Mouse (Mus musculus): ENCODE measurements around the gene Iltifb.
"Not testable (repeated sequence)": the region's sequence is repeated elsewhere in the genome, so short reads cannot be mapped to it uniquely, and the experiment has no call there.

The Iltifb gene

DNA sequence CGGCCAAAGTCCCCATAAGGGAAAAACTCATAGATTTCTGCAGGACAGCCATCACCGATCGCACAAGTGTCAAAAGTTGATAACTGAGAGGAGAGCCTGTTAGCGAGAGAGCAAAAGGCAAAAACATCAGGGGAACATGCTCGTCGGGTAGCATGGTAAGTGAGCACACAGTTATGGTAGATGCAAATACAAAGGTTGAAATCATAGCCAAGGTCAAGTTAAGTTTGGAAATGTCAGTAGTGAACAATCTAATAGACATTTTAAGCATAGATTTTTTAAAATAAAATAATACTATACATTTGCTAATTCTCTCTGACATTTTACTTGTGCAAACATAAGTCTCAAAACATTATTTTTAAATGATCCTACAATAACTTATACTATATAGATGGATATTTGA lies at the start of gene Iltifb:
Iltifb (minus strand) TSS at position 101 of the 400 bp plus-strand sequence.
- no peak for DNase-seq (ENCODE audit: low read depth)

DNA sequence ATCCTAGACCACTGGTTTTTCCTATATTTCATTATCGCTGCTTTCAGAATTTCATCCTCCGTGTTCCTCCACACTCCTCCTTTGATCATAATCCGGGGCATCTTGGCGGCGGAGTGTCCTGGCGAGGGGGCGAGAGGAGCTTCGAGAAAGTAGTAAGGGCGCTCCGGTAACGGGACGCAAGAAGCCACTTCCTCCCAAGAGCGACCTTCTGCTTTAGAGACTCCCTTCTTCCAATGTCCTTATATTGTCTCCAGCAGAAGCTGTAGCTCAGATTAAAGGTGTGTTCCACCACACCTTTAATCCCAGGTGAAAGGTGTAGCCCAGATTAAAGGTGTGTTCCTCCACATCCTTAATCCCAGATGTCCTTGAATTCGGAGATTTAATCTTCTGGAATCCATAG lies 48.3 kb upstream of the Iltifb start, which contains the start of gene Gm9046:
Gm9046 (minus strand) TSS at position 101 of the 400 bp plus-strand sequence.
- not testable (repeated sequence) for DNase-seq (ENCODE audit: low read depth)

DNA sequence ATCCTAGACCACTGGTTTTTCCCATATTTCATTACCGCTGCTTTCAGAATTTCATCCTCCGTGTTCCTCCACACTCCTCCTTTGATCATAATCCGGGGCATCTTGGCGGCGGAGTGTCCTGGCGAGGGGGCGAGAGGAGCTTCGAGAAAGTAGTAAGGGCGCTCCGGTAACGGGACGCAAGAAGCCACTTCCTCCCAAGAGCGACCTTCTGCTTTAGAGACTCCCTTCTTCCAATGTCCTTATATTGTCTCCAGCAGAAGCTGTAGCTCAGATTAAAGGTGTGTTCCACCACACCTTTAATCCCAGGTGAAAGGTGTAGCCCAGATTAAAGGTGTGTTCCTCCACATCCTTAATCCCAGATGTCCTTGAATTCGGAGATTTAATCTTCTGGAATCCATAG lies 42.9 kb upstream of the Iltifb start, which contains the start of gene Gm9045:
Gm9045 (minus strand) TSS at position 101 of the 400 bp plus-strand sequence.
- not testable (repeated sequence) for DNase-seq (ENCODE audit: low read depth)

DNA sequence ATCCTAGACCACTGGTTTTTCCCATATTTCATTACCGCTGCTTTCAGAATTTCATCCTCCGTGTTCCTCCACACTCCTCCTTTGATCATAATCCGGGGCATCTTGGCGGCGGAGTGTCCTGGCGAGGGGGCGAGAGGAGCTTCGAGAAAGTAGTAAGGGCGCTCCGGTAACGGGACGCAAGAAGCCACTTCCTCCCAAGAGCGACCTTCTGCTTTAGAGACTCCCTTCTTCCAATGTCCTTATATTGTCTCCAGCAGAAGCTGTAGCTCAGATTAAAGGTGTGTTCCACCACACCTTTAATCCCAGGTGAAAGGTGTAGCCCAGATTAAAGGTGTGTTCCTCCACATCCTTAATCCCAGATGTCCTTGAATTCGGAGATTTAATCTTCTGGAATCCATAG lies 37.5 kb upstream of the Iltifb start, which contains the start of gene Gm9044:
Gm9044 (minus strand) TSS at position 101 of the 400 bp plus-strand sequence.
- DNase-seq (ENCODE audit: low read depth), result not testable (repeated sequence)

DNA sequence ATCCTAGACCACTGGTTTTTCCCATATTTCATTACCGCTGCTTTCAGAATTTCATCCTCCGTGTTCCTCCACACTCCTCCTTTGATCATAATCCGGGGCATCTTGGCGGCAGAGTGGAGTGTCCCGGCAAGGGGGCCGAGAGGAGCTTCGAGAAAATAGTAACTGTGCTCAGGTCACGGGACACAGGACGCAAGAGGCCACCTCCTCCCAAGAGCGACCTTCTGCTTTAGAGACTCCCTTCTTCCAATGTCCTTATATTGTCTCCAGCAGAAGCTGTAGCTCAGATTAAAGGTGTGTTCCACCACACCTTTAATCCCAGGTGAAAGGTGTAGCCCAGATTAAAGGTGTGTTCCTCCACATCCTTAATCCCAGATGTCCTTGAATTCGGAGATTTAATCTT lies 32.0 kb upstream of the Iltifb start, which contains the start of gene Gm9040:
Gm9040 (minus strand) TSS at position 101 of the 400 bp plus-strand sequence.
- DNase-seq (ENCODE audit: low read depth), result not testable (repeated sequence)

DNA sequence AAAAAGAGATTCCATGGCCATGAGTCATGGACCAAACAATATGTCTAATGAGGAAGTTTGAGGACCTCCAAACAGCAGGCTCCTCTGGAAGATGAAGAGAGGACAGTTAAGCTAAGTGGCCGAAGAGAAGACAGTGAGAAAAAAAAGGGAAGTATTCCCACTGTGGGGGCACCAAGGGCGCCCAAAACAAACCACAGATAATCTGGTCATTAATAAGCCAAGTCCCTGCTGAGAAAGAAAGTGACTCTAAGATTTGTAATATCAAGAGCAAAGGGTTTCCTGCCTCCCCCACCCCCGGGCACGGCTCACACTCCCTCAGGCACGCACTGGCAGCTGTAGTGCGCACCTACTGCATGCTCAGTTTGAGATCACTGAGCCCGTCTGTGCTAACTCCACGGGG lies 24.2 kb upstream of the Iltifb start:
- DNase-seq (ENCODE audit: low read depth), result peak; percentile 6

DNA sequence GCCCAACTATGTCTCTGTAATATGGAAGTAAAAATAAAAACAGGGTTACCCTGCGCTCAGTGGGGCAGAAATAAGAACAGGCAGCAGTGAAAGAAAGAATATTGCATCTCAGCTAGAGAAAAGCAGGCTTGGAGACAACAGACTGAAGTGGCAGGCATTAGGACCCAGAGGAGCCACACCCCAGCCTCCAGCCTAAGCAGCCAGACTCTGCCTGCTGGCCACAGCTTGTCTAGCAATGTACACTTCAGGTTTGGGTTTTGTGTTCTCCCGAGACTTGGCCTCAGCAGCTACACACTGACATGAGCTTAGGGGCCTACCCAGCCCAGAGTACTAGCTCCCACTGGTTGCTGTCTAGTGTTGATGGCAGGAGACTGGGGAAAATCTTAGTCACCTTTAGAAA lies 7.3 kb upstream of the Iltifb start:
- not testable (repeated sequence) for DNase-seq (ENCODE audit: low read depth)

DNA sequence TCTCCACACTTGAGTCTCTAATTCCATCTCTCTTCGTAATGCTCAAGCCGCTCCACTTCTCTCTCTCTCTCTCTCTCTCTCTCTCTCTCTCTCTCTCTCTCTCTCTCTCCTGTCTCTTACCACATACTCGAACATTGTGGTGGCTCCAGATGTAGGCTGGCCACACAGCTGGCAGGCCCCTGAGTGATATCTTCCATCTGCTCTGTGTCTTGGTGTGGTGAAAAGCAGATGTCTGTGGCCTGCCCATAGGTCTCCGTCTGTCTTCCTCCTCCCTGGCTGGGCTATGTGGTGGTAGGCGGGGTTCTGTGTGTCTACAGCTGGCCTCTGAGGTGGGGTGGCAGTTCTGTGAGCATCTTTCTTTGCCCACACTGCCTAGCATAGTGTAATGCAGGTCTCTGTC lies 11.8 kb downstream of the Iltifb start:
- not testable (repeated sequence) for DNase-seq (ENCODE audit: low read depth)

DNA sequence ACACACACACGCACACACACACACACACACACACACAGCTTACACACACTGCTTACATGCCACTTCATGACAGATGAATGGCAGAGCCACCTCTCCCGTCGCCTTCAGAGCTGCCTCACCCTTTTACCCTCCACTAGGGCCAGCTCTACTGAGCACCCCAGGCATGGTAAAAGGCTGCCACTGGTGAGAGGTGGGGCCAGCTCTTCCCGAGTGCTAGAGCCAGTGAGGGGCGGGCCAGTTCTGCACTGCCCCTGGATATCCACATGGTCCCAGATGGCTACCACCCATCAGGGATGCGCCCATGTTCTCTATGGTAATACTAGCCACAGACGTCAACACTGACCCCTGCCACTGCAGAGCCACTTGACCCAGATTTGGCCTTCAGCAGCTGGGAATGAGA lies 12.3 kb downstream of the Iltifb start:
- not testable (repeated sequence) for DNase-seq (ENCODE audit: low read depth)

DNA sequence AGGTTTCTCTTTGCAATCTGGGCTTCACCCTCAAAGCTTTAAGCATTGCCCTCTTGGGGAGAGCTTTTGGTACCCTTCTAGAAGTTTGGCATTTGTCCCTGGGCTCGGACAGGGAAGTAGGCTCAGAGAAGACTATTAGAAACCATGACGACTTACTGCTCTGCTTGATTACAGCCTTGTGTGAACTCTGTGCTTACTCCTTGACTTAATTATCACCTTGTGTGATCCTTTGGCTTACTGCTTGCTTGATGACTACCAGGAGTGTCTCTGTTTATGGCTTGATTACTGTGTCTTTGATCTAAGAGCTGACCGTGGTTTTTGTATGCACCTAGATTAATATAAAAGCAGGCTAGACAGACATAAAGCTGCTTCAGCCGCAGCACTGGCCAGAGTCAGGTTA lies 16.8 kb downstream of the Iltifb start:
- not testable (repeated sequence) for DNase-seq (ENCODE audit: low read depth)

DNA sequence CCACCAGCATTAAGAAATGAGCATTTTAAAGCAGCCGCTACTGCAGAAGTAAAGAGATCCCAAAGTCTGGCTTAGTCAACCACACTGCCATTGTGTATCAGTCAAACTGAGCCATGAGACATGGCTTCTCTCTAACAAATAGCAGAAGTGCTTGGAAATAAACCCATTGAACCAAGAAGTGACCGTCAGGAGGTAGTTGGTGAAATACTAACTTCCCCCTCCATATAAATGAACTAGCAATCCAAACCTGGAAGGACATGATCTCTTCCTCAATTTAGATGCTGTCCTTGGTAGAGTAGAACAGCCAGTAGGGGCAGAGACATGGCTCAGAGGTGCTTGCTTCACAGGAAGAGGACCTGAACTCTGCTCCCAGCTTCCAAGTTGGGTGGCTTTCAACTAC lies 23.4 kb downstream of the Iltifb start:
- not testable (repeated sequence) for DNase-seq (ENCODE audit: low read depth)

DNA sequence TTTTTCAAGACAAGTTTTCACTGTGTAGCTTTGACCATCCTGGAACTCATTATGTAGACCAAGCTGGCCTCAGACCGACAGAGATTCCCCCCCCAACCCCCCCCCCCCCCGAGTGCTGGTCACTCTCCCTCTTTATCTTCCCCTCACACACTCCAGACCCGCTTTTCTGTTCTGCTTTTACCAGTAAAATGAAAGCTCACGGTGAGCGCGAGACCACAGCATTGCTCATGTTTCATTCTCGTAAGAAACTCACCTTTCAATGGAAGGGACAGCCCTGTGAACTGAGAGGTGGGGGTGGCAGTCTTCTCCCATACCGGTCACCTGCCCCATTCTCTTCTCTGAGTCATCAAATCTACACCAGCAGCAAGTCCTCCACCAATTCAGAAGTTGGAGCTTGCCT lies 26.0 kb downstream of the Iltifb start:
- not testable (repeated sequence) for DNase-seq (ENCODE audit: low read depth)

DNA sequence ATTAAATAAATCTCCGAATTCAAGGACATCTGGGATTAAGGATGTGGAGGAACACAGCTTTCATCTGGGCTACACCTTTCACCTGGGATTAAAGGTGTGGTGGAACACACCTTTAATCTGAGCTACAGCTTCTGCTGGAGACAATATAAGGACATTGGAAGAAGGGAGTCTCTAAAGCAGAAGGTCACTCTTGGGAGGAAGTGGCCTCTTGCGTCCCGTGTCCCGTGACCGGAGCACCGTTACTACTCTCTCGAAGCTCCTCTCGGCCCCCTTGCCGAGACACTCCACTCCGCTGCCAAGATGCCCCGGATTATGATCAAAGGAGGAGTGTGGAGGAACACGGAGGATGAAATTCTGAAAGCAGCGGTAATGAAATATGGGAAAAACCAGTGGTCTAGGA lies 36.5 kb downstream of the Iltifb start, which contains the start of gene Gm32802:
Gm32802 (plus strand) TSS at position 301 of the 400 bp plus-strand sequence.
- not testable (repeated sequence) for DNase-seq (ENCODE audit: low read depth)

DNA sequence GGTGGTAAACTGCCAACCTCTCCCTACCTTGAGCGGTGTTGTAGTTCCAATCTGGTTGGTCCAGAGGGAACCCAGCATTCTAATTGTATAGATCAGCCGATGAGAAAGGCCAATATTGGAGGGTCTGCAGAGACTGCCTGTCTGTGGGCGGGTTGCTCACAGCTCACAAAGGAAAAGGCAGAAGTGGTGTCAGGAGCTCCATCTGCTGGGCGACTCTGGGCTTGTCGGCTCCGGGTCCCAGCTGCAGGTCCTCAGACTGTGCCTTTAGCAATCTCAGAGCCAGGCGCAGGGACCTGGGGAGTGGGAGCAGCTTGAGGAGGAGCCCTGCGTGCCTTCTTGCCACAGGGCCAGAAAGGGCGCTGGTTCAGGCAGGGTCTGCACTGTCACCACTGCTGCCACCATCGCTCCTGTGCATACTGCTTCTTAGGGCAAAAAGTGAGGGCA lies 44.0 kb downstream of the Iltifb start:
- DNase-seq (ENCODE audit: low read depth), result no peak

DNA sequence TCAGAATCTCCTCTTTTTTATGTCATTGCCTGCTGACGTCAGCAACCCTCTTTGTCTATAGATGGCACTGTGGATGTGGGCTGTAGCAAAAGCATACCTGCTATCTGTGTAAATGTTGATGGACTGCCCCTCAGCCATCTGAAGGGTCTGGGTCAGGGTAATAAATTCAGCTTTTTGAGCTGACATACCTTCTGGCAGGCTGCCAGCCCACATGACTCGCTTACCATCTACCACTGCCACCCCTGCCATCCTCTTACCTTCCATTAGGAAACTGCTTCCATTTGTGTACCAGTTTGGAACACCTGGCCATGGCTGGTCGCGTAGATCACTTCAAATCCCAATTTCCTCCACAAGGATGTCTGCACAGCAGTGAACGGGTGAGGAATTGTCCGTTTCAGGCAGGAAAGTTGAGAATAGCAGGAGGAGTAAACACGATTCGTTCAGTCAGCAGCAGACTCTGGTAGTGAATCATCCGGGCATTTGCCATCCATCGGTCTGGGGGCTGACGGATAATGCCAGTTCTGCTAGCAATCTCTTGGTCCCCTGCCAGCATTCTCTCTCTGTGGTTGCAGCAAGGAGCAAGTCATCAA lies 45.7 kb downstream of the Iltifb start:
- DNase-seq (ENCODE audit: low read depth), result not testable (repeated sequence)

DNA sequence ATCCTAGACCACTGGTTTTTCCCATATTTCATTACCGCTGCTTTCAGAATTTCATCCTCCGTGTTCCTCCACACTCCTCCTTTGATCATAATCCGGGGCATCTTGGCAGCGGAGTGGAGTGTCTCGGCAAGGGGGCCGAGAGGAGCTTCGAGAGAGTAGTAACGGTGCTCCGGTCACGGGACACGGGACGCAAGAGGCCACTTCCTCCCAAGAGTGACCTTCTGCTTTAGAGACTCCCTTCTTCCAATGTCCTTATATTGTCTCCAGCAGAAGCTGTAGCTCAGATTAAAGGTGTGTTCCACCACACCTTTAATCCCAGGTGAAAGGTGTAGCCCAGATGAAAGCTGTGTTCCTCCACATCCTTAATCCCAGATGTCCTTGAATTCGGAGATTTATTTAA lies 54.2 kb downstream of the Iltifb start, which contains the start of gene Gm32717:
Gm32717 (minus strand) TSS at position 101 of the 400 bp plus-strand sequence.
- DNase-seq (ENCODE audit: low read depth), result not testable (repeated sequence)

Data from c-Kit-positive CD71-negative TER-119-negative erythroid progenitor cells, embryonic 14.5 days (primary cell).